Mouse (Mus musculus) MEL (cell line): Measurements from ENCODE around the gene Akip1. TPM values are rescaled to one million over a fixed set of nuclear protein-coding genes. Genes with fewer than 3 reads are reported as not detected.
A peak's percentile ranks its signal among the peaks of the same experiment; 100 is the strongest.

Source experiments
- DNase-seq: peaks from one replicate; pipeline ENCODE4 v3.0.0; 2011; ENCODE audit warnings: low read depth, low spot score
- H3K27ac ChIP-seq: 2 replicates; pipeline ENCODE4 v1.5.1; 2012; ENCODE audit warnings: low read depth, mild to moderate bottlenecking, control low read depth, low read length, moderate library complexity; ENCODE audit not compliant: control insufficient read depth
- H3K27me3 ChIP-seq, 2 experiments: fragments of 150-350 bp in 1 of 2; sonication (generic) in 1 of 2; 2 replicates each; pipeline ENCODE4 v1.6.1; 2012; ENCODE audit warnings: low read length in 2 of 2, mild to moderate bottlenecking in 2 of 2, improper control_type of control experiment in 1 of 2, moderate library complexity in 1 of 2; ENCODE audit not compliant: insufficient read depth in 2 of 2, control insufficient read depth in 1 of 2
- H3K36me3 ChIP-seq, 2 experiments: 2 replicates each; pipeline ENCODE4 v1.6.1; 2012 to 2014; ENCODE audit warnings: low read length in 2 of 2, improper control_type of control experiment in 1 of 2, inconsistent platforms in 1 of 2, mild to moderate bottlenecking in 1 of 2; ENCODE audit not compliant: insufficient read depth in 2 of 2, control insufficient read depth in 1 of 2
- H3K4me1 ChIP-seq, 2 experiments: fragments of 150-350 bp in 1 of 2; sonication (generic) in 1 of 2; 2 replicates each; pipeline ENCODE4 v1.6.1; 2012; ENCODE audit warnings: low read length in 2 of 2, improper control_type of control experiment in 1 of 2, mild to moderate bottlenecking in 1 of 2; ENCODE audit not compliant: insufficient read depth in 2 of 2, control insufficient read depth in 1 of 2
- H3K4me3 ChIP-seq, 2 experiments: fragments of 150-350 bp in 1 of 2; sonication (generic) in 1 of 2; 2 replicates each; pipeline ENCODE4 v1.5.1; 2012; ENCODE audit warnings: low read depth in 2 of 2, low read length in 2 of 2, mild to moderate bottlenecking in 2 of 2, moderate library complexity in 2 of 2, control low read depth in 1 of 2, improper control_type of control experiment in 1 of 2; ENCODE audit not compliant: control insufficient read depth in 1 of 2, insufficient read depth in 1 of 2
- H3K79me2 ChIP-seq: 2 replicates; pipeline ENCODE4 v1.6.1; 2012; ENCODE audit warnings: mild to moderate bottlenecking, low read length, moderate library complexity; ENCODE audit not compliant: control insufficient read depth, poor library complexity, insufficient read depth
- H3K9ac ChIP-seq: 2 replicates; pipeline ENCODE4 v1.6.1; 2012; ENCODE audit warnings: low read depth, mild to moderate bottlenecking, control low read depth, low read length, moderate library complexity; ENCODE audit not compliant: control insufficient read depth, poor library complexity, severe bottlenecking
- H3K9me3 ChIP-seq: fragments of 150-350 bp; sonication (generic); replicated peaks from 2 replicates; pipeline ENCODE4 v1.6.1; 2012; ENCODE audit warnings: mild to moderate bottlenecking, low read length, improper control_type of control experiment, moderate library complexity; ENCODE audit not compliant: insufficient read depth
- CHD1 ChIP-seq: IDR thresholded peaks from 2 replicates; pipeline ENCODE4 v1.6.1; 2012; ENCODE audit warnings: low read depth, mild to moderate bottlenecking, inconsistent platforms, low read length, improper control_type of control experiment
- CHD2 ChIP-seq: IDR thresholded peaks from 2 replicates; pipeline ENCODE4 v1.6.1; 2011; ENCODE audit warnings: low read length, improper control_type of control experiment
- CTCF ChIP-seq, 3 experiments: IDR thresholded peaks in 2 of 3; conservative IDR thresholded peaks in 1 of 3; 2 replicates each; pipeline ENCODE4 v1.5.1; 2011 to 2012; ENCODE audit warnings: low read length in 3 of 3, low read depth in 2 of 3, mild to moderate bottlenecking in 2 of 3, improper control_type of control experiment in 1 of 3, inconsistent platforms in 1 of 3, mixed read lengths in 1 of 3, moderate library complexity in 1 of 3; ENCODE audit not compliant: control insufficient read depth in 1 of 3, insufficient read depth in 1 of 3, poor library complexity in 1 of 3, severe bottlenecking in 1 of 3
- E2F4 ChIP-seq: IDR thresholded peaks from 2 replicates; pipeline ENCODE4 v1.6.1; 2011; ENCODE audit warnings: low read depth, low read length, improper control_type of control experiment, borderline replicate concordance
- GABPA ChIP-seq: IDR thresholded peaks from 2 replicates; pipeline ENCODE4 v1.6.1; 2012; ENCODE audit warnings: low read depth, mild to moderate bottlenecking, inconsistent platforms, low read length, improper control_type of control experiment, moderate library complexity
- JUND ChIP-seq: IDR thresholded peaks from 2 replicates; pipeline ENCODE4 v1.6.1; 2011; ENCODE audit warnings: low read depth, mild to moderate bottlenecking, improper control_type of control experiment, low read length
- MAX ChIP-seq: IDR thresholded peaks from 2 replicates; pipeline ENCODE4 v1.6.1; 2011; ENCODE audit warnings: low read length, improper control_type of control experiment
- MEF2A ChIP-seq: IDR thresholded peaks from 2 replicates; pipeline ENCODE4 v1.6.1; 2014; ENCODE audit warnings: low read depth, mild to moderate bottlenecking, inconsistent platforms, low read length, improper control_type of control experiment; ENCODE audit not compliant: poor library complexity, insufficient replicate concordance, severe bottlenecking; ENCODE audit errors: extremely low read depth
- MXI1 ChIP-seq: IDR thresholded peaks from 2 replicates; pipeline ENCODE4 v1.6.1; 2011; ENCODE audit warnings: mild to moderate bottlenecking, low read depth, low read length, improper control_type of control experiment
- MYC ChIP-seq: IDR thresholded peaks from 2 replicates; pipeline ENCODE4 v1.6.1; 2011; ENCODE audit warnings: low read depth, mild to moderate bottlenecking, low read length, improper control_type of control experiment, moderate library complexity
- NELFE ChIP-seq: IDR thresholded peaks from 2 replicates; pipeline ENCODE4 v1.6.1; 2011; ENCODE audit warnings: low read depth, low read length, improper control_type of control experiment
- RAD21 ChIP-seq: IDR thresholded peaks from 2 replicates; pipeline ENCODE4 v1.6.1; 2011; ENCODE audit warnings: mild to moderate bottlenecking, low read depth, low read length, improper control_type of control experiment
- RCOR1 ChIP-seq: IDR thresholded peaks from 2 replicates; pipeline ENCODE4 v1.6.1; 2012; ENCODE audit warnings: low read depth, mild to moderate bottlenecking, inconsistent platforms, low read length, improper control_type of control experiment
- TBP ChIP-seq: IDR thresholded peaks from 2 replicates; pipeline ENCODE4 v1.8.0; 2011; ENCODE audit warnings: low read depth, low read length, improper control_type of control experiment
- UBTF ChIP-seq: IDR thresholded peaks from 2 replicates; pipeline ENCODE4 v1.6.1; 2012; ENCODE audit warnings: low read depth, mild to moderate bottlenecking, inconsistent platforms, low read length, improper control_type of control experiment, moderate library complexity, borderline replicate concordance; ENCODE audit not compliant: insufficient read depth
- USF2 ChIP-seq, 2 experiments: IDR thresholded peaks; 2 replicates each; pipeline ENCODE4 v1.6.1; 2011 to 2012; ENCODE audit warnings: improper control_type of control experiment in 2 of 2, low read length in 2 of 2, borderline replicate concordance in 1 of 2, inconsistent platforms in 1 of 2, low read depth in 1 of 2, mild to moderate bottlenecking in 1 of 2; ENCODE audit not compliant: insufficient read depth in 1 of 2
- ZC3H11A ChIP-seq: IDR thresholded peaks from 2 replicates; pipeline ENCODE4 v1.6.1; 2012; ENCODE audit warnings: low read depth, mild to moderate bottlenecking, inconsistent platforms, low read length, improper control_type of control experiment
- ZKSCAN1 ChIP-seq: IDR thresholded peaks from 2 replicates; pipeline ENCODE4 v1.6.1; 2012; ENCODE audit warnings: low read depth, mild to moderate bottlenecking, inconsistent platforms, low read length, improper control_type of control experiment, moderate library complexity
- ZNF384 ChIP-seq: IDR thresholded peaks from 2 replicates; pipeline ENCODE4 v1.6.1; 2012; ENCODE audit warnings: low read depth, mild to moderate bottlenecking, inconsistent platforms, low read length, improper control_type of control experiment
- polyA plus RNA-seq, 2 experiments: library from polyadenylated mRNA; stranded (reverse) in 1 of 2; unstranded in 1 of 2; fragments of >175 nt in 1 of 2; fragments of >200 nt in 1 of 2; gene quantifications; 2 replicates each; pipeline versions ENCODE4 v1.2.1 to v1.2.4; 2012; ENCODE audit warnings: low replicate concordance in 2 of 2, low read depth in 1 of 2; ENCODE audit not compliant: insufficient read length in 2 of 2, insufficient read depth in 1 of 2, missing spikeins in 1 of 2
- total RNA-seq: library from RNA; depleted of rRNA; stranded (reverse); fragments of 300-350 nt; gene quantifications from 2 replicates; pipeline ENCODE4 v1.2.3, GENCODE M21; 2012

Akip1 gene
- total and polyA plus RNA-seq, 3 experiments, result 29.0 to 34.0 TPM; not detected in 1

GRCm38 (mm10) chr7:109722618-109723017, 19.1 kb downstream of the Akip1 start:
- peak; percentile 11 to 51 (median 33); a peak in 3 of 6 replicates for TF ChIP-seq CTCF (IDR thresholded peaks at IDR 0.05 in 2 of 3, conservative IDR thresholded peaks at IDR 0.05 in 1 of 3; ENCODE audit: control insufficient read depth in 1 of 3, insufficient read depth in 1 of 3, low read depth in 2 of 3, low read length in 3 of 3, poor library complexity in 1 of 3, severe bottlenecking in 1 of 3)
- TF ChIP-seq UBTF, result no peak
- H3K27me3 ChIP-seq, result no peaks in the 10 kb centered on the region
- peaks cover 0 to 3% of the 10 kb centered on the region in 2 experiments; a peak in 2 of 4 replicates for H3K4me1 ChIP-seq
- no peak overlapping the region for H3K27ac ChIP-seq
- no peak overlapping the region for H3K4me3 ChIP-seq
- no peak overlapping the region for H3K9ac ChIP-seq
- no peaks in the 10 kb centered on the region for H3K9me3 ChIP-seq
- peak; percentile 50 for DNase-seq
- H3K36me3 ChIP-seq, result no peaks in the 10 kb centered on the region; a peak in 1 of 4 replicates
- H3K79me2 ChIP-seq, result no peaks in the 10 kb centered on the region

GRCm38 (mm10) chr7:109723114-109723513, 19.6 kb downstream of the Akip1 start:
- no peak overlapping the region for H3K27ac ChIP-seq
- H3K27me3 ChIP-seq, result no peaks in the 10 kb centered on the region
- no peak for DNase-seq
- no peak overlapping the region for H3K9ac ChIP-seq
- H3K36me3 ChIP-seq, result no peaks in the 10 kb centered on the region; a peak in 1 of 4 replicates
- TF ChIP-seq ZC3H11A, result no peak
- no peak for TF ChIP-seq ZNF384
- TF ChIP-seq UBTF, result no peak
- TF ChIP-seq GABPA, result no peak
- TF ChIP-seq MEF2A, result no peak
- TF ChIP-seq E2F4, result no peak
- no peaks in the 10 kb centered on the region for H3K9me3 ChIP-seq
- no peak overlapping the region for H3K4me3 ChIP-seq
- peaks cover 0 to 3% of the 10 kb centered on the region in 2 experiments; a peak in 2 of 4 replicates for H3K4me1 ChIP-seq
- no peaks in the 10 kb centered on the region for H3K79me2 ChIP-seq

GRCm38 (mm10) chr7:109723697-109724096, 20.2 kb downstream of the Akip1 start, which contains the start of gene BC051019:
BC051019 (minus strand) TSS chr7:109723850.
- Histone ChIP-seq H3K27ac (no peak within 1 kb of the TSS), H3K27me3 (no peaks in the 10 kb centered on the region), H3K79me2 (no peaks in the 10 kb centered on the region), H3K9me3 (no peaks in the 10 kb centered on the region), H3K9ac (no peak within 1 kb of the TSS), H3K4me3 (no peak within 1 kb of the TSS), H3K36me3 (no peaks in the 10 kb centered on the region; a peak in 1 of 4 replicates), H3K4me1 (peaks cover 0 to 3% of the 10 kb centered on the region in 2 experiments; a peak in 2 of 4 replicates)
- no peak for DNase-seq
- TF ChIP-seq RCOR1, result no peak
- TF ChIP-seq MXI1, result no peak
- no peak for TF ChIP-seq MYC
- TF ChIP-seq JUND, result no peak
- TF ChIP-seq E2F4, result no peak
- no peak for TF ChIP-seq CHD2
- TF ChIP-seq USF2 (IDR thresholded peaks at IDR 0.05; ENCODE audit: borderline replicate concordance in 1 of 2, insufficient read depth in 1 of 2, low read depth in 1 of 2, low read length in 2 of 2), result no peak
- no peak for TF ChIP-seq ZNF384
- TF ChIP-seq NELFE, result no peak
- TF ChIP-seq ZKSCAN1, result no peak
- no peak for TF ChIP-seq CHD1
- no peak for TF ChIP-seq MAX
- TF ChIP-seq MEF2A, result no peak
- TF ChIP-seq RAD21, result no peak
- no peak for TF ChIP-seq CTCF (IDR thresholded peaks at IDR 0.05 in 2 of 3, conservative IDR thresholded peaks at IDR 0.05 in 1 of 3; ENCODE audit: control insufficient read depth in 1 of 3, insufficient read depth in 1 of 3, low read depth in 2 of 3, low read length in 3 of 3, poor library complexity in 1 of 3, severe bottlenecking in 1 of 3)
- TF ChIP-seq TBP, result no peak
